Comparison of ENCODE assay signal across 8 mouse cellular contexts in genomic region chr15:83432231-83433031, GRCm38 (mm10). TPM values are rescaled to one million over a fixed set of nuclear protein-coding genes. Genes with fewer than 3 reads are reported as not detected.
DNase-seq lines count a peak whose midpoint lies in the region; ATAC-seq and TF ChIP-seq lines count a peak whose summit lies in the region.

No protein-coding gene starts in this region.

- intact Hi-C loops in heart, postnatal 14 days (cut with DNase I): no loop called here

- DNase-seq in gastrocnemius, adult 18-20 months (ENCODE audit: low spot score): peak; percentile 79
- DNase-seq in gastrocnemius, postnatal 4 days (ENCODE audit: low spot score in 2 of 2): no peak
- DNase-seq in embryo, embryonic 10.5 days (ENCODE audit: low spot score): peak; percentile 35
- peak; percentile 54 to 65 for DNase-seq in heart, postnatal 14 days
- DNase-seq in cerebellum, postnatal 14 days: no peak
- DNase-seq in cerebellum, adult 8-10 months: no peak

- no peak overlapping the region for H3K9ac ChIP-seq in limb, embryonic 15.5 days

- no peak for TF ChIP-seq CTCF in small intestine, adult 2 months (IDR thresholded peaks at IDR 0.05; ENCODE audit: extremely low read depth, insufficient read length, insufficient replicate concordance, low read depth, low read length)

- TF ChIP-seq POLR2A in small intestine, adult 2 months (IDR thresholded peaks at IDR 0.05; ENCODE audit: low read depth, low read length): no peak

- H3K9me3 ChIP-seq in limb, embryonic 15.5 days: no peaks in the 10 kb centered on the region

- peaks cover 43% of the 10 kb centered on the region for H3K4me1 ChIP-seq in limb, embryonic 15.5 days
- H3K4me1 ChIP-seq in small intestine, adult 2 months (ENCODE audit: control insufficient read depth, insufficient read depth, insufficient read length, low read length): peaks cover 33% of the 10 kb centered on the region

- ATAC-seq in limb, embryonic 15.5 days (ENCODE audit: insufficient number of reproducible peaks, low FRiP score, low TSS enrichment, low read depth): no peak

- WGBS in limb, embryonic 15.5 days: 45% methylated on average over 15 of the region's 15 CpGs
- 11% methylated on average over 15 of the region's 15 CpGs for WGBS in small intestine, adult 2 months

- H3K4me2 ChIP-seq in limb, embryonic 15.5 days: no peak overlapping the region

- H3K36me3 ChIP-seq in limb, embryonic 15.5 days: no peaks in the 10 kb centered on the region
- no peaks in the 10 kb centered on the region for H3K36me3 ChIP-seq in small intestine, adult 2 months (ENCODE audit: control insufficient read depth, insufficient read depth, low read length)

- H3K27me3 ChIP-seq in limb, embryonic 15.5 days: no peaks in the 10 kb centered on the region
- no peaks in the 10 kb centered on the region for H3K27me3 ChIP-seq in small intestine, adult 2 months (ENCODE audit: control insufficient read depth, insufficient read depth, low read length)

- peak overlapping the region; percentile 28 for H3K27ac ChIP-seq in limb, embryonic 15.5 days
- peak overlapping the region; percentile 48 for H3K27ac ChIP-seq in small intestine, adult 2 months (ENCODE audit: insufficient read depth, low read depth, low read length)

- no peak overlapping the region for H3K4me3 ChIP-seq in limb, embryonic 15.5 days
- peak overlapping the region; percentile 31 for H3K4me3 ChIP-seq in small intestine, adult 2 months (ENCODE audit: low read depth, low read length)

RNA-seq across cellular contexts. Expression of gene Pacsin2, which starts 32.0 kb away (rescaled TPM):
- 10 to 100 TPM; 49.4 to 75.6 TPM for total RNA-seq in gastrocnemius, adult 18-20 months (2021)
- 10 to 100 TPM; 62.7 to 66.9 TPM for total RNA-seq in gastrocnemius, postnatal 4 days (2021)
- total RNA-seq in heart, postnatal 14 days (2021): 100 to 1,000 TPM; 156 to 165 TPM
- 57.2 and 65.8 TPM in 2 replicates for polyA plus RNA-seq in limb, embryonic 15.5 days (2015; fragmentation: Nextera tagmentation; extraction: Ambion mirVana)
- polyA plus RNA-seq in small intestine, adult 2 months (2012; rRNA removed): 32.5 and 73.5 TPM in 2 replicates

Comparison
In these comparisons a context has a peak if more than half of its experiments do, and no peak if none do; other contexts are left out.
1. DNase-seq: peak in gastrocnemius, adult 18-20 months (single experiment), embryo, embryonic 10.5 days (single experiment) and heart, postnatal 14 days (2 of 2); none in gastrocnemius, postnatal 4 days (0 of 2), cerebellum, postnatal 14 days (0 of 2) and cerebellum, adult 8-10 months (single experiment).